Mouse (Mus musculus) small intestine, adult 2 months (tissue): Measurements from ENCODE around the gene Aph1a.

Source experiments
- CTCF ChIP-seq: fragments of 200-500 bp; IDR thresholded peaks from 2 replicates; pipeline ENCODE4 v1.5.1; 2012; ENCODE audit warnings: low read depth, mild to moderate bottlenecking, control low read depth, inconsistent platforms, low read length, moderate library complexity, mixed read lengths; ENCODE audit not compliant: insufficient replicate concordance, insufficient read length; ENCODE audit errors: extremely low read depth
- POLR2A ChIP-seq: fragments of 200-500 bp; IDR thresholded peaks from 2 replicates; pipeline ENCODE4 v1.6.1; 2012; ENCODE audit warnings: low read depth, mild to moderate bottlenecking, control low read depth, inconsistent platforms, low read length, moderate library complexity

DNA sequence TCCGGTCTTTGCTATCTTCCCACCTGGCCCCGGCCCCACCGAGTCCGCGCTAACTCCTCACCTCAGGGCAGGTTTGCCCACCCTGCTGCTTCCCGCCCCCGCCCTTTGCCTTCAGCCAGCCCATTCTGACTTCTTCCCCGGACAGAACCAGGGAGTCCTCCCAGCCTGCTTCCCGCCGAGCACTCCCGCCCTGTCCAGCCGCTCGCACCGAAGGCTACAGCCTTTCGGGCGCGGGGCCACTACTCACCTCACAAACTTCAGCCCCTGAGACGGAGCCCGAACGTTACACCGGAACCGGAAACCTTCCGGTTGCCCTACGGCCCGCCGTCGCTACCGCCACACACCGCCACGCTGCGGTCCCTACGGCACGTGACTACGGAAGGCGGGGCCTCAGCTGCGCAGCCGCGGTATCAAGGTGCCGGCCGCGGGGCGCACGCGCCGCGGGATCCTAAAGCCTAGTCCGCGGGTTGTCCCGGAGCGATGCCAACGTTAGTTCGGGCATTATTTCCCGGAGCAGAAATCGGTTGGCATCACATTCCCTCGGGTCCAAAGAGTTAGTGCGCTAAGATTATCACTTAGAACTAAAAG lies 38.2 kb upstream of the Aph1a start, which contains the start of gene Prpf3:
- no peak for TF ChIP-seq CTCF
- peak; percentile 76 for TF ChIP-seq POLR2A
